Mouse (Mus musculus): ENCODE results near the gene Pla2g6. TPM values are rescaled to one million over a fixed set of nuclear protein-coding genes. Genes with fewer than 3 reads are reported as not detected.

Pla2g6 gene
- polyA plus RNA-seq, 1 experiment, result 15.1 TPM

DNA sequence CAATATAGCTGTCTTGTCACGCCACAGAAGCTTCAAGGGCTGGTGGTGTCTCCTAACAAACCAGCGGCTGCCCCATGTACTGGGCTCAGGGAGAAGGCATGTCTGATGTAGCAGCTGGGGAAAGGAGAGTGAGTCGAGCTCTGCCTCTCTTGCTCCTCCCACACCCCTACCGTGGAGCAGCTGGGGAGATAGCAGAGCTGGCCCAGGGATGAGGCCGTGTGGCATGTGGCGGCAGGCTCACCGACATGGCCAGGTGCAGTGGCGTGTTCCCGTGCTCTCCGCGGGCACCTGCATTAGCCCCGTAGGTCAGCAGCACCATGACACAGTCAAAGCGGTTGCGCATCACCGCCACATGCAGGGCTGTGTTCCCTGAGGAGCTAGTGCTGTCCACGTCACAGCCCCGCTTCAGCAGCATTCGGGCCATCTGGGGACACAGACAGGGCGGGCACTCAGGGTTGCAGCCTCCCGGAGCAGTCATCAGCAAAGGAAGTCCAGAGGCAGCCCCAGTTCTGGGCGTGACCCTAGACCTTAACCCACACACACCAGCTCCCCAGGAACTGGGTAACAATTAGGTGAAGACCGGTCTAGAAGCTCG, 22.1 kb downstream of the Pla2g6 start:
- H3K36me3 ChIP-seq (ENCODE audit: control insufficient read depth, insufficient read depth, low read length), result peaks cover 6% of the 10 kb centered on the region

GRCm38 (mm10) chr15:79304832-79305231, 23.4 kb downstream of the Pla2g6 start:
- DNase-seq (ENCODE audit: low read depth in 1 of 2, low spot score in 2 of 2), result no peak
- Histone ChIP-seq H3K27ac (ENCODE audit: insufficient read depth, low read length) (no peak overlapping the region), H3K4me3 (ENCODE audit: extremely low read depth, insufficient read depth, insufficient read length) (no peak overlapping the region), H3K4me1 (ENCODE audit: control insufficient read depth, insufficient read depth, insufficient read length) (no peaks in the 10 kb centered on the region), H3K36me3 (ENCODE audit: control insufficient read depth, insufficient read depth, low read length) (peaks cover 6% of the 10 kb centered on the region), H3K27me3 (ENCODE audit: control insufficient read depth, insufficient read depth, low read length) (no peaks in the 10 kb centered on the region; the same call in 1 of the 2 replicates)
- TF ChIP-seq POLR2A (IDR thresholded peaks at IDR 0.05; ENCODE audit: low read depth, low read length) (no peak), CTCF (IDR thresholded peaks at IDR 0.05; ENCODE audit: extremely low read depth, insufficient read depth, insufficient read length, insufficient replicate concordance) (no peak)
- WGBS, result 92% methylated on average over 4 of the region's 5 CpGs

More for the DNA sequence above, 22.1 kb downstream of the Pla2g6 start:
- no peaks in the 10 kb centered on the region; the same call in 1 of the 2 replicates for H3K27me3 ChIP-seq (ENCODE audit: control insufficient read depth, insufficient read depth, low read length)
- WGBS, result 91% methylated on average over 23 of the region's 23 CpGs
- no peak overlapping the region for H3K4me3 ChIP-seq (ENCODE audit: extremely low read depth, insufficient read depth, insufficient read length)
- no peaks in the 10 kb centered on the region for H3K4me1 ChIP-seq (ENCODE audit: control insufficient read depth, insufficient read depth, insufficient read length)
- H3K27ac ChIP-seq (ENCODE audit: insufficient read depth, low read length), result no peak overlapping the region
- no peak for TF ChIP-seq POLR2A (IDR thresholded peaks at IDR 0.05; ENCODE audit: low read depth, low read length)
- no peak for TF ChIP-seq CTCF (IDR thresholded peaks at IDR 0.05; ENCODE audit: extremely low read depth, insufficient read depth, insufficient read length, insufficient replicate concordance)
- DNase-seq (ENCODE audit: low read depth in 1 of 2, low spot score in 2 of 2), result no peak

DNA sequence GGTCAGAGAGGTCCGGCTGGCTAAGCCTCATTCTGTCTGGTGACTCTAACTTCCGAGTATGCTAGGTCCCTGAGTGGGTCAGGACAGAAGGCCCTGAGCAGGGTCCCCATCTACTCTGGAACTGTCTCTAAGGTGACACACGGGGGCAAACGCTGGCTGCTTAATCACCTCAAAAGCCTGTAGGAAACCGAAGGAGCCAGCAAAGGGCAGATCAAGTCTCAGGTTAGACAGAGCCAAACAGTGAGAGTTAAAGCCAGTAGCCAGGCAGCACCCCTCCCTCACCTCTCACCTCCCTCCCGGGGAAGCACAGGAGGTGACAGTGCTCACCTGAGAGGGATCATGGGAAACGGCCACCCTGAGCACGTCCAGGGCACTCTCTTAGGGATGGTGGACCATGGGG, 24.5 kb downstream of the Pla2g6 start:
- no peaks in the 10 kb centered on the region for H3K4me1 ChIP-seq (ENCODE audit: control insufficient read depth, insufficient read depth, insufficient read length)
- DNase-seq (ENCODE audit: low read depth in 1 of 2, low spot score in 2 of 2), result no peak
- no peak for TF ChIP-seq POLR2A (IDR thresholded peaks at IDR 0.05; ENCODE audit: low read depth, low read length)
- TF ChIP-seq CTCF (IDR thresholded peaks at IDR 0.05; ENCODE audit: extremely low read depth, insufficient read depth, insufficient read length, insufficient replicate concordance), result no peak
- no peak overlapping the region for H3K4me3 ChIP-seq (ENCODE audit: extremely low read depth, insufficient read depth, insufficient read length)
- WGBS, result 93% methylated on average over 8 of the region's 8 CpGs
- no peaks in the 10 kb centered on the region; the same call in 1 of the 2 replicates for H3K27me3 ChIP-seq (ENCODE audit: control insufficient read depth, insufficient read depth, low read length)
- peaks cover 6% of the 10 kb centered on the region for H3K36me3 ChIP-seq (ENCODE audit: control insufficient read depth, insufficient read depth, low read length)
- no peak overlapping the region for H3K27ac ChIP-seq (ENCODE audit: insufficient read depth, low read length)

- H3K4me1 ChIP-seq (ENCODE audit: control insufficient read depth, insufficient read depth, insufficient read length), result no peaks in the 10 kb centered on the region
- H3K27ac ChIP-seq (ENCODE audit: insufficient read depth, low read length), result no peak overlapping the region
- H3K36me3 ChIP-seq (ENCODE audit: control insufficient read depth, insufficient read depth, low read length), result no peaks in the 10 kb centered on the region
- 91% methylated on average over 2 of the region's 2 CpGs for WGBS
- H3K27me3 ChIP-seq (ENCODE audit: control insufficient read depth, insufficient read depth, low read length), result no peaks in the 10 kb centered on the region; the same call in 1 of the 2 replicates
- TF ChIP-seq POLR2A (IDR thresholded peaks at IDR 0.05; ENCODE audit: low read depth, low read length) (no peak), CTCF (IDR thresholded peaks at IDR 0.05; ENCODE audit: extremely low read depth, insufficient read depth, insufficient read length, insufficient replicate concordance) (no peak)
- no peak overlapping the region for H3K4me3 ChIP-seq (ENCODE audit: extremely low read depth, insufficient read depth, insufficient read length)
- no peak for DNase-seq (ENCODE audit: low read depth in 1 of 2, low spot score in 2 of 2)
These were observed 28.5 kb downstream of the Pla2g6 start for GRCm38 (mm10) chr15:79299563-79300155.

DNA sequence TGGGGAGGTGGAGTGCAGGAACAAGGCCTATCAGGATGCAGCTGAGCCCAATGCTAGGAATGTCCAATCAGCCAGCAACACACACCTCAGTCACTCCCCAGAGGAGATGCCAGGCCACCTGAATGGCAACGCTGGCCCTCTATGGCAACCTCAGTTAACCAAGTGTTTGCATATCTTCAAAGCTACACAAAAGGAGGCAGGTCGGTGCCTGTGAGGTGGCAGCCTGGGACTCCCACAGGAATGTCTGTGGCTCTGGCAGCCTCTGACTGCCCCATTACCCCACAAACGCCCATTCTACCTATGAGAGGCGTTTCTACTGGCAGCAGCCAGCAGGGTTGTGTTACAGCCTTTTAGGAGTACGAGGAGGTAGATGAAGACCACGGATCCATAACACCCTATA, 29.6 kb downstream of the Pla2g6 start:
- Histone ChIP-seq H3K4me1 (ENCODE audit: control insufficient read depth, insufficient read depth, insufficient read length) (no peaks in the 10 kb centered on the region), H3K27ac (ENCODE audit: insufficient read depth, low read length) (no peak overlapping the region), H3K27me3 (ENCODE audit: control insufficient read depth, insufficient read depth, low read length) (no peaks in the 10 kb centered on the region; the same call in 1 of the 2 replicates), H3K4me3 (ENCODE audit: extremely low read depth, insufficient read depth, insufficient read length) (no peak overlapping the region), H3K36me3 (ENCODE audit: control insufficient read depth, insufficient read depth, low read length) (no peaks in the 10 kb centered on the region)
- 92% methylated on average over 6 of the region's 6 CpGs for WGBS
- TF ChIP-seq CTCF (IDR thresholded peaks at IDR 0.05; ENCODE audit: extremely low read depth, insufficient read depth, insufficient read length, insufficient replicate concordance) (no peak), POLR2A (IDR thresholded peaks at IDR 0.05; ENCODE audit: low read depth, low read length) (no peak)
- no peak for DNase-seq (ENCODE audit: low read depth in 1 of 2, low spot score in 2 of 2)

DNA sequence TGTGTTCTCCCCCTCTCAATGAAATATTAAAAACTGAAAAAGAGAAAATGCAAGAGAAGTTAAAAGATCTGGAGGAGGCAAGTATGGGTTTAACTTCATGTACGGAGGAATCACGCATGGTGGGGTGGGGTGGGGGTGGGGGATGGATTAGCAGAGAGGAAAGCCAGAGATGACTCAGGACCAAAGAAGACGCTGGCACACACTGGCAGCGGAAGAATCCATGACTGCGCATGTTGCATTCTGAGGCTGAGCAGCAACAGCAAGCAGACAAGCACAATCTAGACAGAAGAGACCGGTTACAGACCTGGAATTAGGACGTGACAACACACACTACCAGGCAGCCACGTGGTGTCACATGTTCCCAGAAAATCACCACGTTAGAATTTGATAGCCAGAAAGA, 35.4 kb downstream of the Pla2g6 start:
- H3K4me1 ChIP-seq (ENCODE audit: control insufficient read depth, insufficient read depth, insufficient read length), result no peaks in the 10 kb centered on the region
- 0 out of 2 replicates have a peak, but pooled peaks cover 1% of the 10 kb centered on the region for H3K36me3 ChIP-seq (ENCODE audit: control insufficient read depth, insufficient read depth, low read length)
- TF ChIP-seq CTCF (IDR thresholded peaks at IDR 0.05; ENCODE audit: extremely low read depth, insufficient read depth, insufficient read length, insufficient replicate concordance) (no peak), POLR2A (IDR thresholded peaks at IDR 0.05; ENCODE audit: low read depth, low read length) (no peak)
- 93% methylated on average over 9 of the region's 9 CpGs for WGBS
- H3K27me3 ChIP-seq (ENCODE audit: control insufficient read depth, insufficient read depth, low read length), result no peaks in the 10 kb centered on the region
- no peak for DNase-seq (ENCODE audit: low read depth in 1 of 2, low spot score in 2 of 2)
- H3K4me3 ChIP-seq (ENCODE audit: extremely low read depth, insufficient read depth, insufficient read length), result no peak overlapping the region
- H3K27ac ChIP-seq (ENCODE audit: insufficient read depth, low read length), result no peak overlapping the region

DNA sequence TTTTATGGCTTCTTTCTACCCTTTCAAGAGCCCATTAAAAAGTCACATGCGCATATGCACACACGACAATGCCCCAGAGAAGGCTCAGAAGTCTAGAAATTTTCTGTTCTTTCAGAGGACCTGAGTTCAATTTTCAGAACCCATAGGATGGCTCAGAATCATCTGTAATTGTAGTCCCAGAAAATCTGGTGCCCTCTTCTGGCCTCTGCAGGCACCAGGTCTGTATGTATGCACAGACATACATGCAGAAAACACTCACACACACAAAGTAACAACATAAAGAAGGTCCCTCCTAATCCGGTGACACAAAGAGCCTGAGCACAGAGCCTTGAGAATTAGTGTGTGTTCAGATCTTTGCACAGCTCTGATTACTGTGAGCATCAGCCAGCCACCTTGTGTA, 37.9 kb downstream of the Pla2g6 start:
- H3K27ac ChIP-seq (ENCODE audit: insufficient read depth, low read length), result no peak overlapping the region
- no peaks in the 10 kb centered on the region for H3K4me1 ChIP-seq (ENCODE audit: control insufficient read depth, insufficient read depth, insufficient read length)
- TF ChIP-seq POLR2A (IDR thresholded peaks at IDR 0.05; ENCODE audit: low read depth, low read length), result no peak
- no peak for TF ChIP-seq CTCF (IDR thresholded peaks at IDR 0.05; ENCODE audit: extremely low read depth, insufficient read depth, insufficient read length, insufficient replicate concordance)
- DNase-seq (ENCODE audit: low read depth in 1 of 2, low spot score in 2 of 2), result no peak
- H3K27me3 ChIP-seq (ENCODE audit: control insufficient read depth, insufficient read depth, low read length), result no peaks in the 10 kb centered on the region
- WGBS, result 94% methylated on average over 3 of the region's 3 CpGs
- peaks cover 3% of the 10 kb centered on the region; the same call in 1 of the 2 replicates for H3K36me3 ChIP-seq (ENCODE audit: control insufficient read depth, insufficient read depth, low read length)
- no peak overlapping the region for H3K4me3 ChIP-seq (ENCODE audit: extremely low read depth, insufficient read depth, insufficient read length)

Data from spleen, adult 2 months (tissue).